Mouse (Mus musculus): Measurements from ENCODE around the gene Rere. TPM values are rescaled to one million over a fixed set of nuclear protein-coding genes. Genes with fewer than 3 reads are reported as not detected.

Rere gene
- total and polyA plus RNA-seq, 3 experiments: 4.1 to 31.8 TPM; not detected in 1

Other genes with a start within 250 kb of the Rere start
- gene Gpr157, start 194.3 kb upstream of the Rere start, total RNA-seq (2012; rRNA removed): 0.19 and 0.20 TPM in 2 replicates
- under 1 TPM in 1 of 2 experiments, not detected in 1; 0.88 TPM for gene Gpr157, start 194.3 kb upstream of the Rere start, polyA plus RNA-seq (2012; ENCODE audit: insufficient read depth in 1 of 2, insufficient read length in 2 of 2, low read depth in 1 of 2, low replicate concordance in 2 of 2, missing spikeins in 1 of 2)
- 0.58 and 0.65 TPM in 2 replicates for gene Slc2a5, start 162.4 kb upstream of the Rere start, total RNA-seq (2012; rRNA removed)
- gene Slc2a5, start 162.4 kb upstream of the Rere start, polyA plus RNA-seq (2012; ENCODE audit: insufficient read depth in 1 of 2, insufficient read length in 2 of 2, low read depth in 1 of 2, low replicate concordance in 2 of 2, missing spikeins in 1 of 2): 1 to 10 TPM in 1 of 2 experiments, not detected in 1; 4.9 TPM
- not detected in 2 replicates for gene Slc2a7, start 132.7 kb upstream of the Rere start, total RNA-seq (2012; rRNA removed)
- gene Slc2a7, start 132.7 kb upstream of the Rere start, polyA plus RNA-seq (2012; ENCODE audit: insufficient read depth in 1 of 2, insufficient read length in 2 of 2, low read depth in 1 of 2, low replicate concordance in 2 of 2, missing spikeins in 1 of 2): under 1 TPM in 1 of 2 experiments, not detected in 1; 0.06 TPM
- not detected in 2 replicates for gene Car6, start 80.3 kb upstream of the Rere start, total RNA-seq (2012; rRNA removed)
- gene Car6, start 80.3 kb upstream of the Rere start, polyA plus RNA-seq (2012; ENCODE audit: insufficient read depth in 1 of 2, insufficient read length in 2 of 2, low read depth in 1 of 2, low replicate concordance in 2 of 2, missing spikeins in 1 of 2): under 1 TPM in 1 of 2 experiments, not detected in 1; 0.19 TPM
- gene Eno1, start 44.9 kb upstream of the Rere start, total RNA-seq (2012; rRNA removed): 254 and 516 TPM in 2 replicates
- 1,000 to 10,000 TPM in 1 of 2 experiments, 100 to 1,000 TPM in 1; 737 to 5,492 TPM for gene Eno1, start 44.9 kb upstream of the Rere start, polyA plus RNA-seq (2012; ENCODE audit: insufficient read depth in 1 of 2, insufficient read length in 2 of 2, low read depth in 1 of 2, low replicate concordance in 2 of 2, missing spikeins in 1 of 2)

All from MEL (cell line).